Mouse (Mus musculus) cortical plate, adult 2 months (tissue): ENCODE measurements around the gene Tpp2.
"Not testable (repeated sequence)": the region's sequence is repeated elsewhere in the genome, so short reads cannot be mapped to it uniquely, and the experiment has no call there.

Experiments used
- CTCF ChIP-seq: fragments of 200-500 bp; IDR thresholded peaks from 2 replicates; pipeline ENCODE4 v1.5.1; 2011; ENCODE audit warnings: mild to moderate bottlenecking, control low read depth, low read length; ENCODE audit not compliant: insufficient read depth; ENCODE audit errors: extremely low read depth
- POLR2A ChIP-seq: fragments of 200-500 bp; IDR thresholded peaks from 2 replicates; pipeline ENCODE4 v1.6.1; 2011; ENCODE audit warnings: mild to moderate bottlenecking, low read length, control low read depth; ENCODE audit not compliant: insufficient read depth; ENCODE audit errors: extremely low read depth

DNA sequence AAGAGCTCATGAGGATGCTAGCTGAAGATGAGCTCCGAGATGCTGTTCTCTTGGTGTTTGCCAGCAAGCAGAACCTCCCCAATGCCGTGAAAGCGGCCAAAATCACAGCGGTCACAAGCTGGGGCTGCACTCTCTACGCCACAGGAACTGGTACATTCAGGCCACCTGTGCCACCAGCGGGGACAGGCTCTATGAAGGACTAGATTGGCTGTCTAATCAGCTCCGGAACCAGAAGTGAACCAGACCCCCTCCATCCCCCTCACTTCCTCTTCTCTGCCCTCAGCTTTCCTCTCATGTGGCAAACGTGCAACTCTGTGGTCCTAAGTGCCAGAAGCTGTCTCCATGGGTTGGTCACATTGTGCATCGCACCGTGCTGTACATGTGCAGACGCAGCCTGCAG, 45.1 kb upstream of the Tpp2 start:
- TF ChIP-seq CTCF, POLR2A: not testable (repeated sequence)
